Mouse (Mus musculus) MEL (cell line): ENCODE data around the gene Cdc42. TPM values are rescaled to one million over a fixed set of nuclear protein-coding genes. Genes with fewer than 3 reads are reported as not detected.

ENCODE experiments used
- DNase-seq: peaks from one replicate; pipeline ENCODE4 v3.0.0; 2011; ENCODE audit warnings: low read depth, low spot score
- H3K27ac ChIP-seq: 2 replicates; pipeline ENCODE4 v1.5.1; 2012; ENCODE audit warnings: low read depth, mild to moderate bottlenecking, control low read depth, low read length, moderate library complexity; ENCODE audit not compliant: control insufficient read depth
- H3K27me3 ChIP-seq, 2 experiments: fragments of 150-350 bp in 1 of 2; sonication (generic) in 1 of 2; 2 replicates each; pipeline ENCODE4 v1.6.1; 2012; ENCODE audit warnings: low read length in 2 of 2, mild to moderate bottlenecking in 2 of 2, improper control_type of control experiment in 1 of 2, moderate library complexity in 1 of 2; ENCODE audit not compliant: insufficient read depth in 2 of 2, control insufficient read depth in 1 of 2
- H3K36me3 ChIP-seq, 2 experiments: 2 replicates each; pipeline ENCODE4 v1.6.1; 2012 to 2014; ENCODE audit warnings: low read length in 2 of 2, improper control_type of control experiment in 1 of 2, inconsistent platforms in 1 of 2, mild to moderate bottlenecking in 1 of 2; ENCODE audit not compliant: insufficient read depth in 2 of 2, control insufficient read depth in 1 of 2
- H3K4me1 ChIP-seq, 2 experiments: fragments of 150-350 bp in 1 of 2; sonication (generic) in 1 of 2; 2 replicates each; pipeline ENCODE4 v1.6.1; 2012; ENCODE audit warnings: low read length in 2 of 2, improper control_type of control experiment in 1 of 2, mild to moderate bottlenecking in 1 of 2; ENCODE audit not compliant: insufficient read depth in 2 of 2, control insufficient read depth in 1 of 2
- H3K4me3 ChIP-seq, 2 experiments: fragments of 150-350 bp in 1 of 2; sonication (generic) in 1 of 2; 2 replicates each; pipeline ENCODE4 v1.5.1; 2012; ENCODE audit warnings: low read depth in 2 of 2, low read length in 2 of 2, mild to moderate bottlenecking in 2 of 2, moderate library complexity in 2 of 2, control low read depth in 1 of 2, improper control_type of control experiment in 1 of 2; ENCODE audit not compliant: control insufficient read depth in 1 of 2, insufficient read depth in 1 of 2
- H3K79me2 ChIP-seq: 2 replicates; pipeline ENCODE4 v1.6.1; 2012; ENCODE audit warnings: mild to moderate bottlenecking, low read length, moderate library complexity; ENCODE audit not compliant: control insufficient read depth, poor library complexity, insufficient read depth
- H3K9ac ChIP-seq: 2 replicates; pipeline ENCODE4 v1.6.1; 2012; ENCODE audit warnings: low read depth, mild to moderate bottlenecking, control low read depth, low read length, moderate library complexity; ENCODE audit not compliant: control insufficient read depth, poor library complexity, severe bottlenecking
- H3K9me3 ChIP-seq: fragments of 150-350 bp; sonication (generic); replicated peaks from 2 replicates; pipeline ENCODE4 v1.6.1; 2012; ENCODE audit warnings: mild to moderate bottlenecking, low read length, improper control_type of control experiment, moderate library complexity; ENCODE audit not compliant: insufficient read depth
- BHLHE40 ChIP-seq: IDR thresholded peaks from 2 replicates; pipeline ENCODE4 v1.6.1; 2012; ENCODE audit warnings: low read depth, mild to moderate bottlenecking, inconsistent platforms, low read length, improper control_type of control experiment, borderline replicate concordance
- CHD1 ChIP-seq: IDR thresholded peaks from 2 replicates; pipeline ENCODE4 v1.6.1; 2012; ENCODE audit warnings: low read depth, mild to moderate bottlenecking, inconsistent platforms, low read length, improper control_type of control experiment
- CHD2 ChIP-seq: IDR thresholded peaks from 2 replicates; pipeline ENCODE4 v1.6.1; 2011; ENCODE audit warnings: low read length, improper control_type of control experiment
- EP300 ChIP-seq, 2 experiments: IDR thresholded peaks; 2 replicates each; pipeline ENCODE4 v1.6.1; 2011; ENCODE audit warnings: improper control_type of control experiment in 2 of 2, low read length in 2 of 2, low read depth in 1 of 2, mild to moderate bottlenecking in 1 of 2
- KAT2A ChIP-seq: conservative IDR thresholded peaks from 2 replicates; pipeline ENCODE4 v1.6.1; 2012; ENCODE audit warnings: low read depth, low read length, improper control_type of control experiment, inconsistent platforms
- MAFK ChIP-seq: IDR thresholded peaks from 2 replicates; pipeline ENCODE4 v1.6.1; 2011; ENCODE audit warnings: low read depth, mild to moderate bottlenecking, low read length, improper control_type of control experiment, borderline replicate concordance
- MYB ChIP-seq: IDR thresholded peaks from 2 replicates; pipeline ENCODE4 v1.6.1; 2011; ENCODE audit warnings: mild to moderate bottlenecking, low read depth, low read length, improper control_type of control experiment
- MYC ChIP-seq: IDR thresholded peaks from 2 replicates; pipeline ENCODE4 v1.6.1; 2011; ENCODE audit warnings: low read depth, mild to moderate bottlenecking, low read length, improper control_type of control experiment, moderate library complexity
- NRF1 ChIP-seq: IDR thresholded peaks from 2 replicates; pipeline ENCODE4 v1.6.1; 2014; ENCODE audit warnings: low read depth, mild to moderate bottlenecking, inconsistent platforms, low read length, improper control_type of control experiment, moderate library complexity; ENCODE audit not compliant: poor library complexity, insufficient read depth, severe bottlenecking
- POLR2A ChIP-seq, 2 experiments: IDR thresholded peaks; 2 replicates each; pipeline ENCODE4 v1.6.1; 2011 to 2012; ENCODE audit warnings: low read length in 2 of 2, mild to moderate bottlenecking in 2 of 2, control low read depth in 1 of 2, improper control_type of control experiment in 1 of 2, low read depth in 1 of 2, moderate library complexity in 1 of 2; ENCODE audit not compliant: control insufficient read depth in 1 of 2, insufficient read depth in 1 of 2, poor library complexity in 1 of 2
- POLR2AphosphoS2 ChIP-seq: IDR thresholded peaks from 2 replicates; pipeline ENCODE4 v1.6.1; 2011; ENCODE audit warnings: low read length, improper control_type of control experiment
- SMC3 ChIP-seq: IDR thresholded peaks from 2 replicates; pipeline ENCODE4 v1.6.1; 2011; ENCODE audit warnings: low read depth, low read length, improper control_type of control experiment
- TAL1 ChIP-seq: IDR thresholded peaks from 2 replicates; pipeline ENCODE4 v1.6.1; 2012; ENCODE audit warnings: mild to moderate bottlenecking, inconsistent platforms, low read length, moderate library complexity, mixed read lengths
- TBP ChIP-seq: IDR thresholded peaks from 2 replicates; pipeline ENCODE4 v1.8.0; 2011; ENCODE audit warnings: low read depth, low read length, improper control_type of control experiment
- TCF12 ChIP-seq: IDR thresholded peaks from 2 replicates; pipeline ENCODE4 v1.6.1; 2014; ENCODE audit warnings: low read depth, mild to moderate bottlenecking, inconsistent platforms, low read length, improper control_type of control experiment, moderate library complexity
- UBTF ChIP-seq: IDR thresholded peaks from 2 replicates; pipeline ENCODE4 v1.6.1; 2012; ENCODE audit warnings: low read depth, mild to moderate bottlenecking, inconsistent platforms, low read length, improper control_type of control experiment, moderate library complexity, borderline replicate concordance; ENCODE audit not compliant: insufficient read depth
- USF1 ChIP-seq: IDR thresholded peaks from 2 replicates; pipeline ENCODE4 v1.6.1; 2014; ENCODE audit warnings: low read depth, mild to moderate bottlenecking, inconsistent platforms, low read length, improper control_type of control experiment, moderate library complexity
- ZMIZ1 ChIP-seq: IDR thresholded peaks from 2 replicates; pipeline ENCODE4 v1.6.1; 2012; ENCODE audit warnings: low read depth, mild to moderate bottlenecking, inconsistent platforms, low read length, improper control_type of control experiment, moderate library complexity
- polyA plus RNA-seq, 2 experiments: library from polyadenylated mRNA; stranded (reverse) in 1 of 2; unstranded in 1 of 2; fragments of >175 nt in 1 of 2; fragments of >200 nt in 1 of 2; gene quantifications; 2 replicates each; pipeline versions ENCODE4 v1.2.1 to v1.2.4; 2012; ENCODE audit warnings: low replicate concordance in 2 of 2, low read depth in 1 of 2; ENCODE audit not compliant: insufficient read length in 2 of 2, insufficient read depth in 1 of 2, missing spikeins in 1 of 2
- total RNA-seq: library from RNA; depleted of rRNA; stranded (reverse); fragments of 300-350 nt; gene quantifications from 2 replicates; pipeline ENCODE4 v1.2.3, GENCODE M21; 2012

The Cdc42 gene
- total and polyA plus RNA-seq, 3 experiments = 117 to 203 (median 174) TPM

DNA sequence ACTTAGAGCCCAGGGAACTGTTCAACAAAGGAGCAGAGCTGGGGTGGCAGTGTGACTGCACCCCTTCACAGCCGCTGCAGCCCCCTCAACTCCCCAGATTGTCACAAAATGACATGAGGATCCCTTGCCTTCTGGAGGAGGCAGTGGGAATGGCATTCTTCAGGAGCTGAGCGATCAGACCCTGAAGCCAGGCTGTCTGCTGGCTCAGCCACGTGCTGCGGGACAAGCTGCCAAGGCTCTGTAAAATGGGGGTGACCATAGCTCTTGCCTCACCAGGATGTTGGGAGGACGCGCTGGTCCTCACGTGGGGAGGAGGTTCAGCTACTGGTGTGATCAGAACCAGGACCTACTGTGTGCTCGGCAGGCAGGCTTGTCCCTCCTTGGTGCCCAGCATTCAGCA, 62.6 kb downstream of the Cdc42 start:
- no peaks in the 10 kb centered on the region for H3K36me3 ChIP-seq
- H3K4me3 ChIP-seq = no peak overlapping the region
- no peaks in the 10 kb centered on the region for H3K79me2 ChIP-seq
- no peaks in the 10 kb centered on the region for H3K27me3 ChIP-seq
- no peak for DNase-seq
- no peak overlapping the region for H3K27ac ChIP-seq
- no peaks in the 10 kb centered on the region for H3K9me3 ChIP-seq
- H3K9ac ChIP-seq = no peak overlapping the region
- TF ChIP-seq KAT2A (no peak), EP300 (IDR thresholded peaks at IDR 0.05; ENCODE audit: low read depth in 1 of 2, low read length in 2 of 2) (no peak), MYC (no peak), NRF1 (no peak), USF1 (no peak), BHLHE40 (no peak), TCF12 (no peak), MAFK (no peak), TBP (no peak), UBTF (no peak), POLR2AphosphoS2 (no peak), CHD1 (no peak), ZMIZ1 (no peak), POLR2A (IDR thresholded peaks at IDR 0.05; ENCODE audit: control insufficient read depth in 1 of 2, insufficient read depth in 1 of 2, low read depth in 1 of 2, low read length in 2 of 2, poor library complexity in 1 of 2) (no peak), TAL1 (no peak), MYB (no peak), SMC3 (no peak), CHD2 (no peak)
- no peaks in the 10 kb centered on the region for H3K4me1 ChIP-seq

DNA sequence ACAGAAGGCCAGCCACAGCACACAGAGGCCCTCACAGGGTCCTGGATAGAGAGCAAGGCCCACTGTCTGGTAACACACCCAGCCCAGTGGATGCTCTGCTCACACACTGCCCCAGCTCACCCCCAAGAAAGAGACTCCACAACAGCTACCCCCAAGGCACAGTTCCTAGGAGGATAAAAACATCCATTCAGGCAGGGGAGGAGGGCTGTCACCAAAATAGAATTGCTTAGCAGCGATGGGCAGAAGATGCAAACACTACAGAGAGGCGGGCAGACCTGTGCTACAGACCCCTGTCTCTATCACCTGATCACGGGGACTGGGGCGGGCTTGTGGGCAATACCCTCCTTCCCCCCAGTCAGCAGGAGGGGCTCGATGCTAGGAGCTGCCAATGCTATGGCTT, 63.0 kb downstream of the Cdc42 start:
- Histone ChIP-seq H3K27ac (no peak overlapping the region), H3K36me3 (no peaks in the 10 kb centered on the region), H3K4me3 (no peak overlapping the region), H3K79me2 (no peaks in the 10 kb centered on the region), H3K4me1 (no peaks in the 10 kb centered on the region), H3K27me3 (no peaks in the 10 kb centered on the region), H3K9me3 (no peaks in the 10 kb centered on the region), H3K9ac (no peak overlapping the region)
- TF ChIP-seq KAT2A (no peak), MAFK (no peak)
- DNase-seq = no peak
